Mouse (Mus musculus) brown adipose tissue, adult 24 weeks (tissue): ENCODE measurements around the gene Mpp3. TPM values are rescaled to one million over a fixed set of nuclear protein-coding genes. Genes with fewer than 3 reads are reported as not detected.

Experiments used
- H3K27ac ChIP-seq: fragments of 200-500 bp; replicated peaks from 2 replicates; pipeline ENCODE4 v1.5.1; 2012; ENCODE audit warnings: low read depth, mild to moderate bottlenecking, low read length
- H3K4me1 ChIP-seq: fragments of 200-500 bp; 2 replicates; pipeline ENCODE4 v1.6.1; 2012; ENCODE audit warnings: low read length, mixed read lengths; ENCODE audit not compliant: control insufficient read depth, insufficient read depth, insufficient read length
- H3K4me3 ChIP-seq: fragments of 200-500 bp; 2 replicates; pipeline ENCODE4 v1.5.1; 2012; ENCODE audit warnings: low read depth, mild to moderate bottlenecking, low read length, moderate library complexity; ENCODE audit not compliant: insufficient read depth
- polyA plus RNA-seq: library from polyadenylated mRNA; stranded (reverse); fragments of >200 nt; gene quantifications from 2 replicates; pipeline ENCODE4 v1.2.4, GENCODE M21; 2012; ENCODE audit not compliant: missing spikeins, insufficient read depth, insufficient read length

Mpp3 gene
- polyA plus RNA-seq, 1 experiment, result 0.87 TPM

GRCm38 (mm10) chr11:101984054-101985025 lies 43.9 kb downstream of the Mpp3 start, which contains the start of gene Cfap97d1:
Gene Cfap97d1, plus strand, starts transcription at chr11:101984279.
- Histone ChIP-seq H3K27ac (peak within 1 kb of the TSS; percentile 96), H3K4me1 (peaks cover 3% of the 10 kb centered on the region), H3K4me3 (peak within 1 kb of the TSS; percentile 67)

DNA sequence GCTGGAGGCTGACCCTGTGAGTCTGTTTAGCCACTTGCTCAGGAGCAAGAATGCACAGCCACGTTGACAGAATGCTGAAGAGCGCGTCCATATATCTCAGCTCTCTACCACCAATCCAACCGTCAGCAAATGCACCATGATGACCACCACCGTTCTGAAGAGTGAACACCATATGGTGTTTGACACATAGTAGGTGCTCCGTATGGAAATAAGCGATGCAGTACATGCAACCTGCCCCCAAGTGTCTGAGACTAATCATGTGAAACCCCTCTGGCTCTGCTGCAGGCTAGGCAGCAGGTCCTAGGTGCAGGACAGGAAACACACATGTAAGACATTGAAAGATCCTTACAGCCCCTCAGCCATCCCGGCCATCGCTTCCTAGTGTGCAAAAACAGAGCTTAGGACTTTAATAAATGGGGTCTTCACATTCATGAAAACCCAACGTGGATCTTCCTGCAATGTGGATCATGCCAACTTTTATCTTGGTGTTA lies 44.8 kb downstream of the Mpp3 start:
- Histone ChIP-seq H3K4me1 (peaks cover 3% of the 10 kb centered on the region), H3K27ac (peak overlapping the region; percentile 94), H3K4me3 (peak overlapping the region; percentile 60)

DNA sequence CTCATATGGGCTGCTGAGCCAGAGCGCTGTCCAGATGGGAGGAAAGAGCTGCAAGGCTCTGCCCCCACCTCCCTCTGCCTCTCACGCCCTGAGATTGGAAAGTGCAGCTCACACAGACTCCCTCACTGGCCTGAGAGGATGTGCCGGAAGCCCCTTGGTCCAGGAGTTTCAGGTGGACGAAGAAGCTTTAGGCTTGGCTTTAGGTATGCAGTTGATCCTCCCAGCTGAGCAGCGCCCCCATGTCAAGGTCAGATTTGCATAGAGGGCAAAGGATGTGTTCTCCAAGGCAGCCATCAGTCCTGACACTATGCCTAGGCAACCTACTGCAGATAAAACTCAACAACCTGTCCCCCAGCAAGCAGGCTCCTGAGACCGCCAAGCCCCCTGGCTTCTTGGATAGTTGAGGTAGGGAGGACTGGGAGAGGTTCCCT lies 45.3 kb downstream of the Mpp3 start:
- Histone ChIP-seq H3K4me1 (peaks cover 3% of the 10 kb centered on the region), H3K27ac (peak overlapping the region; percentile 94), H3K4me3 (peak overlapping the region; percentile 60)

- Histone ChIP-seq H3K4me3 (peak overlapping the region; percentile 60), H3K27ac (peak overlapping the region; percentile 94), H3K4me1 (peaks cover 3% of the 10 kb centered on the region)
These were observed 46.4 kb downstream of the Mpp3 start for GRCm38 (mm10) chr11:101981850-101982249.

DNA sequence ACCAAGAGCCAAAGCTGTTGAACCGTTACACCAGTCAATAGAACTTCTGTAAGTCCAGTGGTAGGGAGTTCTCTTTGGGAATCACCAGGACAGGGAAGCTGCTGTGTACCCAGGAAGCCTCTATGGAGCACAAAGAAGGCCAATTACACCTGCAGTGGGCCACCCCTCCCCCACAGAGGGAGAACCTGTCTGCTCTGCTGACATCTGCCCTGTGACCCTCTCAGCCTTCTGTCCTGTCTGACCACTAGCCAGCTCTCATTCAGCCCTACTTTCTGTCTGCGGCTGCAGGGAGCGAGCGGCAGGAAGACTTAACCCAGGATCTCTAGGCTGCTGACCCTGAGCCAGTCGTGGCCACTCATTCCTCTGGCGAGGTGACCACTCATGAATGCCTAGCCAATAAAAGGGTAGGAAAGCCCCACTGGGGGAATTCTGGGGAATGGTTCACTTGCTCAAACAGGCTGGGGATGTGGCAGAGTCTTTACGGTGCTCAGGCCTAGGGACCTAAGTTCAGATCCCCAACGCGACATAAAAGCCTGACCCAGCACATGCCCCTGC lies 47.6 kb downstream of the Mpp3 start:
- Histone ChIP-seq H3K4me3 (no peak overlapping the region), H3K27ac (no peak overlapping the region), H3K4me1 (peaks cover 3% of the 10 kb centered on the region; the same call in 1 of the 2 replicates)

GRCm38 (mm10) chr11:101979140-101979539 lies 49.1 kb downstream of the Mpp3 start:
- Histone ChIP-seq H3K27ac (no peak overlapping the region), H3K4me3 (no peak overlapping the region), H3K4me1 (peaks cover 3% of the 10 kb centered on the region; the same call in 1 of the 2 replicates)

DNA sequence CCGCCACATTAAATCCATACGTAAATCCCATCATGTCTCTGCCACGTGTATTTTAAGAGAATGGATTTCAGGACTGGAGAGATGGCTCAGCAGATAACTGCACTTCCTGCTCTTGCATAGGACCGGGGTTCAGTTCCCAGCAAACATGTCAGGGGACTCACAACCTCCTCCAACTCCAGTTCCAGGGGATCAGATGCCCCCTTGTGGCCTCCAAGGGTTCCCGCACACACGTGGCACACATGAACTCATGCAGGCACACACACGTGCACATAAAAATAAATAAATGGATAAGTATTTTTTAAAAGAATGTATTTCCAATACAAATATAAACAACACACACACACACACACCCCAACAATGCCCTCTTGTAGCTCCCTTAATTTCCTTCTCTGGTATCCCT lies 51.3 kb downstream of the Mpp3 start:
- no peak overlapping the region for H3K27ac ChIP-seq
- H3K4me3 ChIP-seq, result no peak overlapping the region
- H3K4me1 ChIP-seq, result peaks cover 9% of the 10 kb centered on the region; the same call in 1 of the 2 replicates

- H3K4me1 ChIP-seq, result peaks cover 9% of the 10 kb centered on the region; the same call in 1 of the 2 replicates
These were observed 53.3 kb downstream of the Mpp3 start for GRCm38 (mm10) chr11:101974923-101975322.

GRCm38 (mm10) chr11:101974181-101974580 lies 54.1 kb downstream of the Mpp3 start:
- H3K4me3 ChIP-seq, result no peak overlapping the region
- H3K27ac ChIP-seq, result no peak overlapping the region
- H3K4me1 ChIP-seq, result peaks cover 9% of the 10 kb centered on the region; the same call in 1 of the 2 replicates

More at GRCm38 (mm10) chr11:101974923-101975322, 53.3 kb downstream of the Mpp3 start:
- Histone ChIP-seq H3K27ac (no peak overlapping the region), H3K4me3 (no peak overlapping the region)

DNA sequence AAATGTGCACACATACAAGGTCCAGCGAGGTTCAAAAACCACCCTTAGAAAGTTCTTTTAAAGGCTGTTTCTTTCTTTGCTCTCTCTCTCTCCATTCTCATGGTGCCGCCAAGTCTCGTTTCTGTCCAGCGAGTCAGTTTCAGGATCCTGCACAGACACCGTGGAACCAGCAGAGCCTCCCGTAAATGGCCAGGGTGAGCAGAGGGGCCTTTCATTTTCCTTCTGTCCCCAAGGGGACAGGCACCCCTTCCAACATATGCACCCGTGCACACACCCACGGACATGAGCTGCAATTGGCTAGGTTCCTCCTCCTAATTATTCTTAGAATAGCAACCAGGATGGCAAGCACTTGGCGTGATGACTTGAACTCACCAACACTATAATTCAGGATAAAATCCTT lies 54.8 kb downstream of the Mpp3 start:
- no peak overlapping the region for H3K4me3 ChIP-seq
- H3K27ac ChIP-seq, result no peak overlapping the region
- peaks cover 9% of the 10 kb centered on the region; the same call in 1 of the 2 replicates for H3K4me1 ChIP-seq

GRCm38 (mm10) chr11:101972651-101973050 lies 55.6 kb downstream of the Mpp3 start:
- Histone ChIP-seq H3K4me3 (no peak overlapping the region), H3K27ac (peak overlapping the region; percentile 25), H3K4me1 (peaks cover 9% of the 10 kb centered on the region)

- Histone ChIP-seq H3K27ac (peak overlapping the region; percentile 25), H3K4me1 (peaks cover 9% of the 10 kb centered on the region), H3K4me3 (no peak overlapping the region)
These were observed 56.2 kb downstream of the Mpp3 start for GRCm38 (mm10) chr11:101972097-101972496.

DNA sequence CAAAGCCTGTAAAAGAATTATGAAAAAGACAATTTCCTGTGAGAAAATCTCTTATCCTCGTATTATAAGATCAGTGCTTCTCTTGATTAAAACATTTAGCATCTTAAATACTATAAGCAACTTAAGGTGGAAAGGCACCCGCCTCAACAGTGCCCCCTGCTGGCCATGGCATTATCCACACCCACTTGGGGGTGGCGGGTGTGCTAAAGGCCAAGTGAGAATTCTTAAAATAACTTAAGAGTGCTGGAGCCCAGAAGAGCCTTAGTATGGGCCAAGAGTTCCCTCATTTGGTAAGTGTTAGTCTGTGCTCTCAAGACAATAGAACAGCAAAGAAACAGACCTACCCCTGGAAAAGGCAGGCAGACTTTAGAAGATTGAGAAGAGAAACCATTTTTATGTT lies 56.9 kb downstream of the Mpp3 start:
- Histone ChIP-seq H3K4me3 (no peak overlapping the region), H3K4me1 (peaks cover 9% of the 10 kb centered on the region), H3K27ac (no peak overlapping the region)

- no peak overlapping the region for H3K4me3 ChIP-seq
- no peak overlapping the region for H3K27ac ChIP-seq
- peaks cover 9% of the 10 kb centered on the region for H3K4me1 ChIP-seq
These were observed 58.4 kb downstream of the Mpp3 start for GRCm38 (mm10) chr11:101969835-101970234.

DNA sequence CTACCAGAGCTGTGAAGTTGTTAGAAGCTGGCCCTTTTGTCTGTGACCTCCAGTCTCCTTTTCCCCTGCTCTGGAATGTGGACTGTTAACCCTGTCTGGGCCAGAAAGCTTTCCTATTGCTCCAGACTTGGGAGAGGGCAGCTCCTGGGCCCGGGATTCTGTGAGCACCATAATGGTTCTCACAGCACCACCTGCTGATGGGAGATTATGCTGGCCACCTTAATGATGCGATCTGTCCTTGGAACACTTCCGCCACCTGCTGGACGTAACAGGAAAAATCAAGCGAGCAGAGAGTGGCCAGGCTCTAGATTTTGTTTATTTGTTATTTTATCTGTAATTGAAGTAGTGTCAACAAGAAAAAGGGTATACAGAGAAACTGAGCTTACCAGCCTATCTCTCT lies 59.5 kb downstream of the Mpp3 start:
- Histone ChIP-seq H3K4me1 (peaks cover 9% of the 10 kb centered on the region), H3K27ac (no peak overlapping the region), H3K4me3 (no peak overlapping the region)
